Mouse (Mus musculus) embryonic stem cell, embryonic (primary cell): ENCODE measurements at regions not wholly inside any gene's neighbourhood (a gene's known extent, or its start where the extent isn't known, plus 50 kb on each side); places are given as distances from the start of the nearest gene placed in this dataset.

Experiments
- CTCF ChIA-PET, 4 experiments: fragments of 300-600 bp in 2 of 4; fragments of 350-600 bp in 2 of 4; sonication (Branson Sonifier 250); formaldehyde crosslinking; loops; one replicate each; lab custom pipeline; 2022; ENCODE audit warnings: inconsistent platforms in 2 of 4; lab: Charles Lee
- POLR2A ChIA-PET, 4 experiments: fragments of 300-600 bp in 2 of 4; fragments of 350-600 bp in 2 of 4; sonication (Branson Sonifier 250); formaldehyde crosslinking; loops; one replicate each; lab custom pipeline; 2022; ENCODE audit warnings: antibody characterized with exemption in 4 of 4, inconsistent platforms in 1 of 4; lab: Charles Lee

GRCm38 (mm10) chr6:138956461-138957072 lies 298.2 kb upstream of the Igbp1b start:
- POLR2A ChIA-PET: no interaction called here
- CTCF ChIA-PET: no interaction called here

GRCm38 (mm10) chr6:138950888-138951287 lies 292.5 kb upstream of the Igbp1b start:
- ChIA-PET CTCF (no interaction called here), POLR2A (no interaction called here)

- CTCF ChIA-PET: no interaction called here
- POLR2A ChIA-PET: no interaction called here
Measured at GRCm38 (mm10) chr6:138946632-138947031, 288.3 kb upstream of the Igbp1b start.

DNA sequence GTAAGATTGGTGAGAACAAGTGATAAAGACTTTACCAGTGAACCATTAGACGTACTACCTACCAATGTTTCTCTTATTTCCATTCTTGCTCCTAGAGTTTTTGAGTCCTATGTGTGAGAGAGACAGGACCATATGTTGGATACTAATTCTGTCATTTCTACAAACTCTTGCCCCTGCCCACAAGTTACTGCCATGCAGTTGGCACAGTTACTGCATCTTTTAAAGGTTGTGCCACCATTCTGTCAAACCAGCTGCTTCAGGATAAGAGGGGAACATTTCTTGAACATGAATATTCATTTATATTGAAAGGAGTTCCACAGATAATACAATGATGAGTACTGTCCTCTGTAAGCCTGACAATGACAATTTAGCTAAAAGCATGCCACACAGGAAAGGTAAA lies 287.1 kb upstream of the Igbp1b start:
- POLR2A ChIA-PET: no interaction called here
- CTCF ChIA-PET: no interaction called here

- POLR2A ChIA-PET: no interaction called here
Measured at GRCm38 (mm10) chr6:138920161-138920560, 261.8 kb upstream of the Igbp1b start.

GRCm38 (mm10) chr6:138919531-138919930 lies 261.2 kb upstream of the Igbp1b start:
- ChIA-PET POLR2A (no interaction called here), CTCF (interaction anchor here in 1 of 4 experiments (0.7 kb wide), 1 partner anchor 850 kb away, joined by 3 read pairs; no protein-coding TSS in a partner anchor)

More at GRCm38 (mm10) chr6:138920161-138920560, 261.8 kb upstream of the Igbp1b start:
- CTCF ChIA-PET: interaction anchor here in 1 of 4 experiments (0.7 kb wide), 1 partner anchor 849 kb away, joined by 3 read pairs; no protein-coding TSS in a partner anchor

DNA sequence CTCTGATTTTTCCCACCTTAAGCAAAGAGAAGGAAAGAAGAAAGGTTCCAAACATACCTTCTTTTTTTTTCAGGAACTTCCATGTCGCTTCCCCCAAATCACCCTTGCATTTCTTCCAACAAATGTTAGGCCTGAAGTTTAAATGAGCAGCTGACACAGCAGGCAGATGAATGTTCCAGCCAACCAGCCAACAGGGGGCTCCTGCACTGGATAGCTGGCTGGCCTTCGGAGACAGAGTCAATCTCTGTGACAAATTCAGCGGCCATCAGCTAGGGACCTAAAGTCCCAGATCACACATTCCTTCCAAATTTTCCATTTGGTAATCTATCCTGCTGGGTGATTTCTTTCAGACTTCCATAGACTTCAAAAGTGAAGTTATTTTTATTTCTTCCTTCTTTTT lies 256.6 kb upstream of the Igbp1b start:
- CTCF ChIA-PET: no interaction called here
- POLR2A ChIA-PET: interaction anchor here in 3 of 4 experiments (0.6 to 1.1 kb wide), 3 partner anchors 11 to 414 kb away, joined by 3 to 4 read pairs (median 3); no protein-coding TSS in a partner anchor

GRCm38 (mm10) chr6:138873610-138874009 lies 215.3 kb upstream of the Igbp1b start:
- CTCF ChIA-PET: no interaction called here
- POLR2A ChIA-PET: no interaction called here

DNA sequence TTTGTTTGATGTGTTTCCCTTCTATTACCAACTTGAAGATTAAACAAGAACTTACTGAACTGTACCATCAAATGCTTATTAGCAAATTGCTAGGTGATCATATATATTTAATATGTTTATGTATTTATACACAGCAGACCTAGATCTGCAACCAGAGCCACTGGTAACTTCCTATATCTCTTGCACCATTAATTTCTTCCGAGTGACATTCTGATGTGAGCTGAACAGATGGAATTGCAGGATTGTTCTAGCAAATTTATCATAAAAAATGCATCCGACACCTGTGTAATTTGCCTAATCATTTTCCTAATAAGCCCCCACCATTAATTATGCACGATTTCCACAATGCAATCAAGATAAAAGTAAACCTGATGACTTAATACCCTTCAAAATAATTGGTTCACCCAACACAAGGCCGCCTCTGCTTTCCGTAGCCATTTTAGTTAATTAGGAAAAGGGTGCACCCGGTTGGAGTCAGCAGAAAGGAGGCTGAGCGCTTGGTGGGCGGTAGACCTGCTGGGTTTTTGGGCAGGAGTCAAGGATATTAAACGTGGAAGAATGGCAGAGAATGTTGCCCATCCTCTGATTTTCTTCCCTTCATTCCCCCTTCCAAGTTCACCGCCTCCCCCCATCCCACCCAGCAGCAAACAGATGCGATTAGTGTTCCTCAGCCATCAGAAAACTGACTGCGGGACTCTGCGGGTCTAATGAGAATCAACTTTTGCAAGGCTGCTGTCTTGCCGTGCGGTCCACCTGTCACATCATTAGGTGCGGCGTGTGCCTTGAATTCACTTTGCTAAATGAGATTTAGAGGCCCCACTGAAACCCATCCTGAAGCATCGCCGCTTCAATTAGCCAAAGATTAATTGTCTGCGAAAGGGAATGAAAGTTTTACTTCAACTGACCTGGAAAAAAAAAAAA lies 214.4 kb upstream of the Igbp1b start:
- CTCF ChIA-PET: no interaction called here
- POLR2A ChIA-PET: no interaction called here

DNA sequence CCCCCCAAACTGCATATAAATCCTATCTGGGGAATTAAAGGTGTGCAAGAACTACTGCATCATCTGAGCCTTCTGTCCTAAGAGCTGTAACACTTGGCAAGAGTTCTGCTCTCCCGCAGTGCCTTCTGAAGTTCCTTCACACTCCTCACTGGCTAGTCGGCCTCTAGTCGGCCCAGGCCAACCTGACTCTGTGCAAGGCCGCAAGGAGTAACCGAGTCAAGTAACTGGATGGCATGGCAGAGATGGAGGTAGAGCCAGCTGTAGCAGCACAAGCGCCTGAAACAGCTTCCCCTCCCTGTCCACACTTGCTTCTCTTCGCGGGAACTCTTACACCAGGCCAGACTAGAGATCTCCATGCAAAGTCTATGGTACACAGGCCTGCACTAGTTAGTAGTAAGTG lies 179.7 kb upstream of the Igbp1b start:
- ChIA-PET POLR2A (no interaction called here), CTCF (no interaction called here)

DNA sequence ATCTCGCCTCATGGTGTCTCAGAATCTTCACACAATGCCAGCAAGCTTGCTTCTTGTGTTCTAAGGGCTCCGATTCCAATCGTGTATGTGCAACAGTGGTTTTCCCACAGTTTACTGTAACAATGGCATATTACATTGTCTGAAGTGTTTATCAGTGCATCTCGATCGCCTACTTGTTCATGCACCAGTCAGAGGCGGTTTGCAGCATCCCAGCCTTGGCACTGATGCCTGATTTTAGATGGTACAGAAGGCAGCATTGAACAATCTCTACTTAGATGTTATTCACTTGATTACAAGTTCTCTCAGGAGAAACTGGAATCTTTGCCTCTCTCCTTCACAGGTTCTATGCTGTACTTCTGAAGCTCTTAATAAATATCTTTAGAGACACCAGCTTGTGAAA lies 176.5 kb upstream of the Igbp1b start:
- CTCF ChIA-PET: no interaction called here

GRCm38 (mm10) chr6:138801835-138802234 lies 143.5 kb upstream of the Igbp1b start:
- ChIA-PET CTCF (no interaction called here), POLR2A (no interaction called here)

More for the DNA sequence above, 176.5 kb upstream of the Igbp1b start:
- POLR2A ChIA-PET: no interaction called here

- POLR2A ChIA-PET: no interaction called here
- CTCF ChIA-PET: no interaction called here
Measured at GRCm38 (mm10) chr6:138800836-138801740, 142.7 kb upstream of the Igbp1b start.

- ChIA-PET POLR2A (no interaction called here), CTCF (no interaction called here)
Measured at GRCm38 (mm10) chr6:138794706-138795105, 136.4 kb upstream of the Igbp1b start.

GRCm38 (mm10) chr6:138792802-138793201 lies 134.5 kb upstream of the Igbp1b start:
- ChIA-PET CTCF (no interaction called here), POLR2A (no interaction called here)

- CTCF ChIA-PET: no interaction called here
- POLR2A ChIA-PET: no interaction called here
Measured at GRCm38 (mm10) chr6:138782907-138783306, 124.6 kb upstream of the Igbp1b start.

DNA sequence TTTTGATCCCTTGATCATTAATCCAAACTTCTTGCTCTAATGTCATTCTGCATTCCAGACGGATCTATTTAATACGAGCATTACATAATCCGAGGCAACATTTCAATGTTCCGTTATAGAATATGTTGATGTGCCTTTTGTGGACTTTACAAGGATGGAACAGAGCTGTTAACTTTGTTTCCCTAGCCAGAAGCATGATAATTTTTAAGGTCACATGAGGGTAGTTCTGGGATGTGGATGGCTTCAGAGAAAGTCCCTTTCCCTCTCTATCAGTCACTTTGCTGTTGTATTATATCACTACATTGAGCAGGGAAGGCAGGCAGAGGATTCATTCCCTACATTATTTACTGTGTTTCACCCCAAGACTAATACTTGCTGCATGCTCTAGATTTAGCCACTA lies 124.1 kb upstream of the Igbp1b start:
- CTCF ChIA-PET: no interaction called here

DNA sequence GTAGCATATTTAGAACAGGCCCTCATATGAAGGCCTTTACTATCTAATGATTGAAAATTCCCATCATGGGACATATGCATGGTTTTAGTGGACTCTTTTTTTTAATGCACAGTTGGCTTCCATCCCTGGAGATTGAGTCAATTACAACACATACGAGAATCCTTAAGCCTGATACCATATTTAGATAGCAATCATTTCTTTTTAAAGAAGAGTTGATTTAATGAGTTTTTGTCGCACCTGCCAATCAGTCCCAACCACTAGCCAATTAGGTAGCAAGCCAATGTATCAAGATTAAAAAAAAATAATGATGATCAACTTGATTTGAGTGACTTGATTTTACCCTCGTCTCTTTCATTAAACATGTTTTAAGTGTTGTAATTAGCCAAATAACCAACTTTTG lies 103.6 kb upstream of the Igbp1b start:
- CTCF ChIA-PET: no interaction called here

More for the DNA sequence above, 124.1 kb upstream of the Igbp1b start:
- POLR2A ChIA-PET: no interaction called here

GRCm38 (mm10) chr6:138754955-138755303 lies 96.6 kb upstream of the Igbp1b start:
- CTCF ChIA-PET: no interaction called here
- POLR2A ChIA-PET: no interaction called here

More for the DNA sequence above, 103.6 kb upstream of the Igbp1b start:
- POLR2A ChIA-PET: interaction anchor here in 1 of 4 experiments (0.7 kb wide), 1 partner anchor 1008 kb away, joined by 3 read pairs; no protein-coding TSS in a partner anchor
